Mouse (Mus musculus) hindbrain, embryonic 14.5 days (tissue): ENCODE measurements at regions not wholly inside any gene's neighbourhood (a gene's known extent, or its start where the extent isn't known, plus 50 kb on each side); places are given as distances from the start of the nearest gene placed in this dataset.

Source experiments
- ATAC-seq: fragments of 200-750 bp; cut with Nextera tagmentation; 2 replicates; pipeline ENCODE4 v1.8.0; 2017; ENCODE audit warnings: moderate number of reproducible peaks, mild to moderate bottlenecking, moderate TSS enrichment, moderate library complexity; ENCODE audit not compliant: low FRiP score
- DNase-seq: peaks from one replicate; pipeline ENCODE4 v3.0.0-alpha.2; 2015; ENCODE audit warnings: low spot score
- H3K27ac ChIP-seq: fragments of 300-500 bp; sonication (generic); 2 replicates; pipeline ENCODE4 v1.5.1; 2014; ENCODE audit warnings: mild to moderate bottlenecking, moderate library complexity
- H3K27me3 ChIP-seq: fragments of 300-500 bp; sonication (generic); 2 replicates; pipeline ENCODE4 v1.6.1; 2014; ENCODE audit warnings: mild to moderate bottlenecking, low read length, mixed read lengths; ENCODE audit not compliant: control insufficient read depth, insufficient read depth
- H3K36me3 ChIP-seq: fragments of 300-500 bp; sonication (generic); replicated peaks from 2 replicates; pipeline ENCODE4 v1.6.1; 2014; ENCODE audit not compliant: control insufficient read depth, insufficient read depth
- H3K4me1 ChIP-seq: fragments of 300-500 bp; sonication (generic); replicated peaks from 2 replicates; pipeline ENCODE4 v1.6.1; 2014; ENCODE audit warnings: antibody characterized with exemption, low read length, mixed read lengths; ENCODE audit not compliant: control insufficient read depth, insufficient read depth
- H3K4me2 ChIP-seq: fragments of 300-500 bp; sonication (generic); replicated peaks from 2 replicates; pipeline ENCODE4 v1.6.1; 2014; ENCODE audit warnings: mild to moderate bottlenecking, moderate library complexity
- H3K4me3 ChIP-seq: fragments of 300-500 bp; sonication (generic); replicated peaks from 2 replicates; pipeline ENCODE4 v1.5.1; 2014; ENCODE audit warnings: mild to moderate bottlenecking, low read length
- H3K9ac ChIP-seq: fragments of 300-500 bp; sonication (generic); 2 replicates; pipeline ENCODE4 v1.6.1; 2014
- H3K9me3 ChIP-seq: fragments of 300-500 bp; sonication (generic); 2 replicates; pipeline ENCODE4 v1.6.1; 2016; ENCODE audit warnings: low read length; ENCODE audit not compliant: control insufficient read depth
- WGBS: fragments of 180-500 bp; shearing (Covaris S2); extraction: QIAGEN DNeasy Blood & Tissue Kit; methylation state at CpG from one replicate; pipeline ENCODE4 v1.1.7; 2014; 5-methylcytosine and 5-hydroxymethylcytosine counted together

- Histone ChIP-seq H3K27me3 (no peaks in the 10 kb centered on the region), H3K27ac (no peak overlapping the region), H3K9ac (no peak overlapping the region), H3K4me2 (no peak overlapping the region), H3K4me3 (no peak overlapping the region), H3K4me1 (no peaks in the 10 kb centered on the region), H3K9me3 (0 out of 2 replicates have a peak, but pooled peaks cover 6% of the 10 kb centered on the region), H3K36me3 (no peaks in the 10 kb centered on the region)
- 38% methylated on average over 1 of the region's 1 CpGs for WGBS
- ATAC-seq (peak; percentile 69; the same call in 1 of the 2 replicates), DNase-seq (no peak)
These were observed 232.6 kb downstream of the Ube2cbp start for GRCm38 (mm10) chr9:86232174-86232573.

- H3K27ac ChIP-seq, result no peak overlapping the region
- ATAC-seq (peak; percentile 48; the same call in 1 of the 2 replicates), DNase-seq (no peak)
- 78% methylated on average over 7 of the region's 7 CpGs for WGBS
- H3K9ac ChIP-seq, result no peak overlapping the region
- no peak overlapping the region for H3K4me3 ChIP-seq
- H3K36me3 ChIP-seq, result no peaks in the 10 kb centered on the region
- H3K4me2 ChIP-seq, result no peak overlapping the region
- H3K4me1 ChIP-seq, result no peaks in the 10 kb centered on the region
- H3K9me3 ChIP-seq, result 0 out of 2 replicates have a peak, but pooled peaks cover 6% of the 10 kb centered on the region
- no peaks in the 10 kb centered on the region for H3K27me3 ChIP-seq
These were observed 231.0 kb downstream of the Ube2cbp start for GRCm38 (mm10) chr9:86233775-86234174.

GRCm38 (mm10) chr9:86238691-86239090, 226.1 kb downstream of the Ube2cbp start:
- DNase-seq (no peak), ATAC-seq (no peak)
- no peak overlapping the region for H3K4me3 ChIP-seq
- 0 out of 2 replicates have a peak, but pooled peaks cover 4% of the 10 kb centered on the region for H3K4me1 ChIP-seq
- H3K9ac ChIP-seq, result no peak overlapping the region
- H3K27ac ChIP-seq, result no peak overlapping the region
- no peak overlapping the region for H3K4me2 ChIP-seq
- H3K9me3 ChIP-seq, result 0 out of 2 replicates have a peak, but pooled peaks cover 6% of the 10 kb centered on the region
- H3K27me3 ChIP-seq, result no peaks in the 10 kb centered on the region
- 70% methylated on average over 4 of the region's 4 CpGs for WGBS
- no peaks in the 10 kb centered on the region for H3K36me3 ChIP-seq

- WGBS, result 48% methylated on average over 2 of the region's 2 CpGs
- Histone ChIP-seq H3K36me3 (no peaks in the 10 kb centered on the region), H3K9me3 (0 out of 2 replicates have a peak, but pooled peaks cover 6% of the 10 kb centered on the region), H3K4me2 (no peak overlapping the region), H3K27me3 (no peaks in the 10 kb centered on the region), H3K27ac (0 out of 2 replicates have a peak overlapping the region, but pooled peaks have one; percentile 10), H3K9ac (no peak overlapping the region), H3K4me1 (0 out of 2 replicates have a peak, but pooled peaks cover 4% of the 10 kb centered on the region), H3K4me3 (no peak overlapping the region)
- ATAC-seq, result no peak
- DNase-seq, result no peak
These were observed 224.5 kb downstream of the Ube2cbp start for GRCm38 (mm10) chr9:86240287-86240686.

- Histone ChIP-seq H3K36me3 (no peaks in the 10 kb centered on the region), H3K27ac (no peak overlapping the region), H3K9me3 (0 out of 2 replicates have a peak, but pooled peaks cover 4% of the 10 kb centered on the region), H3K27me3 (no peaks in the 10 kb centered on the region), H3K9ac (no peak overlapping the region), H3K4me1 (0 out of 2 replicates have a peak, but pooled peaks cover 4% of the 10 kb centered on the region), H3K4me2 (no peak overlapping the region), H3K4me3 (no peak overlapping the region)
- 70% methylated on average over 7 of the region's 7 CpGs for WGBS
- ATAC-seq (no peak), DNase-seq (no peak)
These were observed 223.9 kb downstream of the Ube2cbp start for GRCm38 (mm10) chr9:86240896-86241295.

GRCm38 (mm10) chr9:86250197-86250596, 214.6 kb downstream of the Ube2cbp start:
- Histone ChIP-seq H3K4me2 (no peak overlapping the region), H3K4me3 (no peak overlapping the region), H3K27me3 (no peaks in the 10 kb centered on the region), H3K27ac (no peak overlapping the region), H3K4me1 (no peaks in the 10 kb centered on the region), H3K9me3 (no peaks in the 10 kb centered on the region), H3K9ac (no peak overlapping the region), H3K36me3 (no peaks in the 10 kb centered on the region)
- DNase-seq (no peak), ATAC-seq (no peak)
- WGBS, result 73% methylated on average over 3 of the region's 3 CpGs

- no peaks in the 10 kb centered on the region for H3K36me3 ChIP-seq
- no peak for ATAC-seq
- no peak overlapping the region for H3K27ac ChIP-seq
- H3K9me3 ChIP-seq, result no peaks in the 10 kb centered on the region
- no peak for DNase-seq
- H3K4me3 ChIP-seq, result no peak overlapping the region
- no peak overlapping the region for H3K4me2 ChIP-seq
- H3K4me1 ChIP-seq, result no peaks in the 10 kb centered on the region
- H3K27me3 ChIP-seq, result no peaks in the 10 kb centered on the region
- H3K9ac ChIP-seq, result no peak overlapping the region
- 96% methylated on average over 1 of the region's 1 CpGs for WGBS
These were observed 213.4 kb downstream of the Ube2cbp start for GRCm38 (mm10) chr9:86251331-86251730.
